Mouse (Mus musculus) bone marrow, adult 2 months (tissue): ENCODE measurements around the gene Scn5a.

ENCODE experiments used
- CTCF ChIP-seq: fragments of 200-500 bp; IDR thresholded peaks from 2 replicates; pipeline ENCODE4 v1.5.1; 2011; ENCODE audit warnings: low read length, control low read depth; ENCODE audit not compliant: control insufficient read depth, insufficient read depth
- POLR2A ChIP-seq: fragments of 200-500 bp; IDR thresholded peaks from 2 replicates; pipeline ENCODE4 v1.6.1; 2011; ENCODE audit warnings: low read depth, mild to moderate bottlenecking, control low read depth, low read length, borderline replicate concordance; ENCODE audit not compliant: control insufficient read depth

DNA sequence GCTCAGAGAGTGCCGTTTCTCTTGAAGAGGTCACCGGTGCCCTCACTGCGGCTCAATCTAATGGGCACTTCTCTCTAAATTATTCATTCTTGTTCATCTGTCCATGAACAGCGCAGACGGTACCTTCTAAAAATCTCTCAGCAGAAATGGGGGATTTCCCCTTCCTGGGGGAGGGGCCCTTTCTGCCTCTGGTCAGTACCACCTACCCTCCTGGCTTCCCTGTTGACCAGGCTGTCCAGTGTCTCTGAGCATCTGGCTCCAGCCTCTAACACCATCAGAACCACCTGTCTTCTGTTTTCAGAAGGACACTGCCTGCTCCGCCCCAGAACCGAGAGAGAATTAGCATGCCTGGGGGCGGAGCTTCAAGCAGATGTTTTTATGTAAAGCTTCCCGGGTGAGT is 3.1 kb downstream of the Scn5a start:
- TF ChIP-seq POLR2A: no peak
- TF ChIP-seq CTCF: no peak
